Mouse (Mus musculus) mature B cell (primary cell): ENCODE results near the gene Tenm2.

Experiments
- in situ Hi-C: fragments of 300-500 bp; cut with MboI; formaldehyde crosslinking; loops from 2 replicates; pipeline ENCODE4 v1.14.3; 2019

Gene Tenm2

DNA sequence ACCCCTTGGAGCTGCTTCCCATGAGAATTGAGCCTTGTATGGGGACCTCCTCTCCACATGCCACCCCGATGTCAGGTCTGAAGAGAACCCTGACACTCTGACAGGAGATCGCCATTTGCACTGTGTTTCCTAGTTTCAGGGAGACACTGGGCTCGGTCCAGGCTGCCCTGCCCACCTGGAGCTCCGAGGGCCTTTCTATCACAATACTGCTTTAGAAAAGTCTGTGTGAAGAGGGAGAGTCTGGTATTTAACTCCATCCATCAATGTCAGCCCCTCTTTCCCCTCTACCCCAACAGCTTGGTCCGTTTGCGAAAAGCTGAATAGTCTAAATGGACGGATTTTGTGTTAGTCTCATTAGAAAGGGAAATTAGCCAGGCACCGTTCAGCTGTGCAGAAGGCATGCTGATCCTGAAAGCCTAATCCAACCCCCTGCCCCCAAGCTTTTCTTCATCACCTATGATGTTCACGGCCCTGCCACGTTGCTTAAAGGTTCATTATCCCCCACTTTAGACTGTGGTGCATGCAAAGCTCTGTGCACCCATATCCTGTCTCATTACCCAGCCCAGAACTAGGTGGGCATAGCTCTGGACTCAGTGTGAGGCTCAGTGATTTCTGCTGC, 538.6 kb downstream of the Tenm2 start:
- in situ Hi-C loops, result no loop called here

DNA sequence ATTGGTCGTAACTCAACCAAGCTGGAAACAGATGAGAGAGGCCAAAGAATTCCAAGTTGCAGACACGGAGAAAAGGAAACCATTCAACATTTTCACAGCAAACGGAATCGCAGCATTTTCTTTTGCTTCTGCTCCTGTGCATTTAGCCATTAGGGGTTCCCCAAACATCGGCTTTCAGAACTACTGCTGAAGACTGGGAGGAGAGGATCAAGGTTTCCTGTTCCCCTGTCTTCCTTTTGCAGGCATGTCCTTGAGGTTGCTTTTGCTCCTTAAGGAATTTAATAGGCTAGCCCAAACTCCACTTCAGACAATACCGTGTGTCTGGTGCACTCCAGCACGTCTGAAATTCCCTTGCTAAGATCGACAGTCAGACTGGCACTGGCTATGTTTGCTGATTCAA, 541.0 kb downstream of the Tenm2 start:
- in situ Hi-C loops, result no loop called here

DNA sequence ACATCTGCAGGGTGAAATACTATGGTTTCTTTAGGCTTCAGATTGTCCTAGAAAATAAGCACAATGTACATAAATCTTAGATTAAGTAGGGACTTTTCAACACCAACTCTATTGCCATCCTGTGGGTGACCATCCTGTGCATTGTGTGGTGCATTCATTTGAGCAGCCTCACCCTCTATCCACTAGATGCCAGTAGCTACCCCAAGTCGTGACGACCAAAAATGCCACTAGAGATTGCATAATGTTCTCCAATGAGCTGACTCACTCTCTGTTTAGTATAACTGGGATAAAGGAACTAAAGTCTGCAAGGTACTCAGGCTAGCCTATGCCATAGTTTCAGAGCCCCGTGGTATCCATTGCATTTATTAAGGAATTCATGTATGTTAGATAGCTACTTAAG, 543.1 kb downstream of the Tenm2 start:
- in situ Hi-C loops, result no loop called here

DNA sequence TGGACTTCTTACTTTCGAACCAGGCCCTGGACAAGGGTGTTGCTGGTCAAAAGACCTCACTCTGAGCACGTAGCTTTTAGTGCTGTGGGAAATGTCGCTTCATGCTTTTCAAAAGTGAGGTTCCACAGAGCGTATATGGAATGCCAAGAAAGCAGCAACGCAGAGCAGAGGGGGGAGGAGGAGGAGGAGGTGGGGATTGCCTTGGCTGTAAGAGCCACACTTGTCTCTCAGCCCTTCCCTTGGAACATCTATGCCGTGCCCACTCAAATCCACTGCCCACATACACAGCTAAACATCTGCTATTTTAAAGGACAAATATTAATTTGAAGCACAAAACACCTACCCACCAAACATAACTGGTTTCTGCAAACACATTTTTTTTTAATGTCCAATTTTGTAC, 544.9 kb downstream of the Tenm2 start:
- in situ Hi-C loops, result no loop called here

DNA sequence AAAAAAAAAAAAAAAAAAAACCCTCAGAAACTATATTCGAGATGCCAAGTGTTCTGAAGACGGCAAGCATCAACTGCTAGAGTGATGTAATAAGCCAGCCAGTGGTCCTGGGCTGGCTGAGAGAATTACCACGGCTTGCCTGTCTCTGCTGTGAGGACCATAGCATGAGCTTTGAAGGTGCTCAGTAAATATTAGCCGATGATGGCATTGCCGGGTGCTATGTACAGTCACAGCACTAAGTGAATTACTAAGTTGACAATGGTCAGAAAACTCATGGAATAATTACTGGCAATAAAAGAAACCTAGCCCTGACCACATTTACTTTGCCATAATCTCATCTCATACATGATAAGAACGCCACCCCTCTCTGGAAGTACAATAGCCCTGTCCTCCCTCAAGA, 549.5 kb downstream of the Tenm2 start:
- in situ Hi-C loops, result no loop called here

DNA sequence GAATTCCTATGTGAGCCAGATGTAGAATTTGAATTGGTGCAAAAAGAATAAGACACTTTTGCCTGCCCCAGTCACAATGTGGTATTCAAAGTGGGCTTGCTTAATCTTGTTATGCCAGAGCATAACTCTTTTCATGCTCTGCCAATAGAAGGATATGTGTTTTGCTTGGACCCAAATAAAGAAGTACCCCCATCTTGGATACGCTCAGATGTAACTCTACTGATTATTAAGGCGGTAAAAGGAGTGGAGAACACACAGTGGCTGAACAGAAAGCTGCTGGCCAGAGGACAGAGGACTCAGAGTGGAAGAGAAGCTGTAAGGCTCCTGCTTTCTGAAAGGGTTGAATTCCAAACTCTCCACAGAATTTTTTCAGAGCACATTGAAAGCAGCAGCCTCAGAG, 556.4 kb downstream of the Tenm2 start:
- in situ Hi-C loops, result no loop called here

DNA sequence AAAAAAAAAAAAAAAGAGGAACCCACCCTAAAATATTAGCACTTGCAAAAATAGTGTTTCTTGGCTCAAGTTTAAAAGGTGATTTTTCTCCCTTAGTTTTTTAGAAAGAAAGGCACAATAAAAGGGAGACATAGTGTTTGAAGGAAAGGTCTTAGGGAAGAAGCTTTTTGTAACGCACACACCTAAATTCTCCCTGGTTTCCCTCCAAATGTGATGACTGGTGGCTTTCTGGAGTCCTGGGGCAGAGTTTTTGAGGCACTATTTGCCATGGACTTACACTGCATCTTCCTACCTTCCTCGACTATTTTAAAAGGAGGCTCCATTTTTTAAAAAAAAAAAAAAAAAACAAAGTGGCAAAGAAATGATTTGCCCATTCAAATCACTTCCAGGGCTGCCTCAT, 557.2 kb downstream of the Tenm2 start:
- in situ Hi-C loops, result no loop called here

DNA sequence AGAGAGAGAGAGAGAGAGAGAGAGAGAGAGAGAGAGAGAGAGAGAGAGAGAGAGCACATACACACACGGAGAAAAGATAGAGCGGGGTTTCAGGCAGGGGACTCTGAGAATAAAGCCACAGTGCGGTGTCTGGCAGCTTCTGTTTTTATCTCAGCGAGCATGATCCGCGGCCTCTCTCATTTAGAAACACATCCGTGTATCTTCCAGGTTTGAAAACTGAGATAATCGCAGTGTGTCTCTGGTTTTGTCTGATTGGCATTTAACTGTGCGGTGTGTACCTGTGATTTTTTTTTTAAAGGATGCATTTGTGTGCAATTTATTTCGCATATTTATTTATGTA, 557.7 kb downstream of the Tenm2 start:
- in situ Hi-C loops, result no loop called here

DNA sequence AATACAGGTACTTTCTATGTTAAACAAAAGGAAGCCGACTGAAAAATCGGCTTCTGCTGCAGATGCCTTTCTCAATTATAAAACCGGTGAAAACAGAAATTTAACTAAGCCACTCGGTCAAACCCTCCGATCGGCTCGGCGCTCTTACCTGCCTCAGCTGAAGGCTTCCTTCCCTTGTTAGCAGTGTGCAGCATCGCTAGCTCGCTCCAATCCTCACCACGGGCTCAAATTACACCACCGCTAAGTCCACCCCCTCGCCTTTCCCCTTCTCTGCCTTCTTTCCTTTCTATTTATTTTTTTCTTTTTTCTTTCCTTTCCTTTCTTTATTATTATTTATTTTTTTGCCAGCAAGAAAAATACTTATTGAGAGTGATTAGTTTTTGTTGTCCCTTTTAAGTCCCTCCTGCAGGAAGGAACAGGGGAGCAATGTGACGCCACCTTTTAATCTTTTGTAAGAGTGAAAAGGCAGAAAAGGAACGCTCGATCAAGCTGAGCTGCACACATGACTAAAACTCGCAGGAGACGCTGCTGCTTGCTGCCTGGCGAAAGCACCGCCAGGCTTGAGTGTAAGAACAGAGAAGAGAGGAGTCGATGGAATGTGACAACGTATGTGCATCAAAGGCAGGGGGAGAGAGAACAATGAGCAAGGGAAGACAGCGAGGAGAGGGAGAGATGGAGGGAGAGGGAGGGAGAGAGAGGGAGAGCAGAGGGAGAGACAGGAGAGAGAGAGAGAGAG, 558.3 kb downstream of the Tenm2 start:
- in situ Hi-C loops, result no loop called here

DNA sequence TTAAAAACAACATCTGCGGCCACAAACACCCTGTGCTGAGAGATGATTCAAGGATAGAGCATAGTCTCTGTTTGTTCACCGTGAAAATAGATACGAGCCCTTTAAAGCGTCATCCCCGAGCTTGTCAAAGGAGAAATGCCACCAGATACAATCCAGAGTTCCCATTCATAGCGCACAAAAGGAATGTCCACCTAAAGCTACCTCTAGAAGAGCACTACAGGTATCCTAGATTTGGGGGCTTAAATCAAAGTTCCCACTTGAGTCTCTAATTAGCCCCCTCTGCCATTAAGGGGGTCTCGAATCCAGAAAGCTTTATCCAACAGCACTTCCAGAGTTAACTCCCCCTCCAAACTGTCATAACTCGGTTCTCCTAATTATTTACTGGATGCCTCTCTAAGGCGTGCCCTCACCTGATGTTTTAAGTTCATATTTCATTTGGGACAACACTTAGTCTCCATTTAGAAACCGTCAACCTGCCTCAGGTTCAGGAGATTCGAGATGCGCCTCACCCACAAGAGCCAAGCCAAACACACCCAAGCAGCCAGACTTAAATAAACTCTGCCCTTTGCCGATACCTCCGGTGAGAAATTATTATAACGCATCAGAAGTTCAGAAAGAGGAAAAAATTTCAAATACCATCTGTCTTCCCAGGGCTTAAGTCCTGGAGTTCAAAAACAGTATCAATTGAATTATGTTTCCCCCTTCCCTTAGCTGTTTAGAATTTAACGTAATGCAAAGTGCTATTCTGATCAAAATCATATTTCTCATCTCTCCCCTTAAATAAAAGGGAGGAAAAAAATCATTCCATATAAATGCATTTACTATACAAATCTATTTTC, 559.1 kb downstream of the Tenm2 start:
- in situ Hi-C loops, result no loop called here

DNA sequence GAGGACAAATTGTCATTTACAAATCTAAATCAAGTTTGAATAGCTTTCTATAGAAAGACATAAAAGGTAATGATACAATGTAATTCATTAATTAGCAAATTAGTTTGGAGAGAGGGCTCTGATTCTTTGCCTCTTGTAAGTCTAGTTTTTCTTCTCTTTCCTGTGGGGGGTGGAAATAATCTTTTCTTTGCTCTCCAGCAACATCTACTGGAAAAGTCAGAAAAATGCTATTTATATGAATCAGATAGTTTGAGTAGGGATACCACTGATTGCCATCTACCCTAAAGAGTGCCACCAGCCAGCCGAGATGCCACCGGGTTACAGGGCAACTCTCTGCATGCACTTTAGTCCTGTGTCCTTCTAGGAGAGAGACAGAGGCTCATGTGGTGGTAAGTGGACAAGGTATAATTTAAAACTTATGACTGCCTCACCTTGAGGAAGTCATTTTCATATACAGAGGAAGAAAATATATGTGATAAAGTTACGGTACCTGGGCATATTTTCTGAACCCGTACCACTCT, 560.8 kb downstream of the Tenm2 start:
- in situ Hi-C loops, result no loop called here

DNA sequence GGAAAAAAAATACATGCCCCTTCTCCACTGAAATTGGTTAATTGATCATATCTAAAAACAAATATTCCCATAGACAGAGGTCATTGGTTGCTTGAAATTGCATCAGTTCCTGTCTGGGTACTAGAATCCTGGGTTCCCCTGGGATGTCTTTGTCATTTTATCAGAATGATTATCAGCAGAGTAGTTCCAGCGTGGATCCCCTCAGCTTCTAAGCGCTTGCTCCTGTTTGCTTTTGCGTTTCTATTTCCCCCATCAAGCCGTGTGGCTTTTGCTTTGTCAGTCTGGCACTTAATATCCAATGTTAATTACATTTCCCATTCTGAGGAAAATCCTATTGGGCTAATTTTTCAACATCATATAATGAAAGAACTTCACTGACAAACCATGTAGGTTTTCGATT, 561.6 kb downstream of the Tenm2 start:
- in situ Hi-C loops, result no loop called here

DNA sequence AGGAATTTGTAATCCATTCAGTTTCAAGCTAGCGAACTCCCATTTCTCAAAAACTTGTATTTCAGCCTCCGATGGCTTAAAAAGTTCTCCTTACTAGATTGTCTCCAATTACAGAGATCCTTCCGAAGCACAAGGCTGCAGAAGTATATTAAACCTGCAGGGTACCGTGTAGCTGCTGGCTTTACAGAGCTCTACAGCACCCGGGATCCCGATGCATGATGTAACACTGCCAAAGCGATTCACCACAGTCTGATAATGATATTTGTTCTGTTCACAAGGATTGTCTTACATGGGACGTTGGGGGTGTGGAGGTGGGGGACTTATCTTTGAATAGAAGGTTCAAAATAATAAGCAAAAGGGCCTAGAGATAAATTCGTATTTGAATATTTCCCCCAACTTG, 564.6 kb downstream of the Tenm2 start:
- in situ Hi-C loops, result no loop called here

DNA sequence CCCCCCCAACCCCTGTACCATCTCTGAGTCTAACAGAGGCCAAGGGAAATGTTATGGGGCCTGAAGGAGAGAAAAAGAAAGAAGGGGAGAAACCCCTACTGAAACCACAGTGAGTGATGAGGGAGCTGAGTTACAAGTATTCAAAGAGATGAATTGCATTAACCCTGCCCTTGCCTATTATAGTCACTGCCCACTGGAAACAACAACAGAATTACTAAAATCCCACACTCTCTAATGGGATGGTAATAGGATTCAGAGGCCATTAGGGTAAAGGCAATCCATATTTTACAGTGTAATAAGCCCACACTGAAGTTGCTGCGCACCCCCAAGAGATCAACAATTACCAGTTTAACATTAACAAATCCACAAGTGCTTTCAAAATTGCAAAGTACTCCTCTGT, 571.7 kb downstream of the Tenm2 start:
- in situ Hi-C loops, result no loop called here

DNA sequence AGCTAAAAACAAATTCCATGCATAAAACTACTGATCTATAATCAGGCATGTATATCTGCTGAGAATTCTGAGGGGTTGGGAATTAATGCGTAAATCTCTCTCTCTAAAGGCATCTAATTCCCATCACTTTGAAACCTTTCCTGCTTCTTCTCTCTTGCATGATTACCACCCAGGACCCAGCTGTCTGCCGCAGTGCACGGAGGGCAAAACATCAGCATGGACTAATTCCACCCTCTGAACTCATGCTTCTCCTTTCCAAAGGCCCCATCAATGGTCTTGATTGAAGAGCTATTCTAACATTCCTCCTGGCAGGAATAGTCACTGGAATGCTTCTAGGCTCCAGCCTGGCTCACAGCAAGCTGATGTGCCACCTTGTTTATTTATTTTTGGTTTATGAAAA, 572.2 kb downstream of the Tenm2 start:
- in situ Hi-C loops, result no loop called here

DNA sequence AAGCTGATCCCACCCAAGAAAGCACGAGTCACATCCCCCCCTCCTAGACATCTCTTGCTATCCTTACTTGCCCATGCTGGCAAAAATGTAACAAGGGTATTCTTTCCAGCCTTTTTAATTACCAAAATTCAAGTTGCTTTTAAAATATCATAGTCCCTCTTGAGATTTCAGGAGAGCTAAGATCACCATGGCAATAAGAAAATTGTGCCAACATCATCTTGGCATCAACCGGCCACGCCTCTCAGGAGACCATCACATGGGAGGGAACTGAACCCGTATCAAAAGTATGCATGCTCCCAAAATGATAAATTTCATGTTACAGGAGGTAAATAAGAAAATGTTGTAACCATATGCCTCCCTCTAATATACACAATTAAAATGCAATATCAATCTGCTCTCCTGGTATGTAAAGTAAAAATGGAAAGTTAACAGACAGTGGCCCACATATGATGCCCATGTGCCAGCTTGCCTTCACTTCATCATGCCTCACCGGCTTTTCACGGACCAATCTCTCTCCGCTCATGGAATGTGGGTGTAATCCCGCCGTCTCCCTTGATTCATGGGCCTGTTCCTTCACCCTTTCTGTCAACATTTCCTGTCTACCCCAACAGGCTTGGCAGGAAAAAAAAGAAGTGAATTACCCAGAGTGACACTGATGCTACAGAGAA, 582.0 kb downstream of the Tenm2 start:
- in situ Hi-C loops, result no loop called here

DNA sequence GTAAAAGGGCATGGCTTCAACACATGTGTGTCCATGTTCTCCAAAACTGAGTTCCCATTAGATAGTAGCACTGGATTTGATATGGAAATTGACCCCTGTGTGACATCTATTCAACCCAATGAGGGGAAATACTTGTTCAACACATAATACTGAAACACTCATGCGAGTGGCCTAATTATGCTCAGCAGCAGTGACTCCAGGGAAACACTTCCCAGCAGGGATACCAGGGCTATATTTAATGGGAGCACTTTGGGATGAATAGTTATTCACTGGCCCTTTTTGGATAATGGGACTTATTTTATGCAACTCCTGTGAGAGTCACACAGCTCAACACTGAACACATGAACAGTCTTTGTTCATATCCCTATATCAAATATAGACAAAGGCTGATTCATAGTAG, 588.6 kb downstream of the Tenm2 start:
- in situ Hi-C loops, result no loop called here

DNA sequence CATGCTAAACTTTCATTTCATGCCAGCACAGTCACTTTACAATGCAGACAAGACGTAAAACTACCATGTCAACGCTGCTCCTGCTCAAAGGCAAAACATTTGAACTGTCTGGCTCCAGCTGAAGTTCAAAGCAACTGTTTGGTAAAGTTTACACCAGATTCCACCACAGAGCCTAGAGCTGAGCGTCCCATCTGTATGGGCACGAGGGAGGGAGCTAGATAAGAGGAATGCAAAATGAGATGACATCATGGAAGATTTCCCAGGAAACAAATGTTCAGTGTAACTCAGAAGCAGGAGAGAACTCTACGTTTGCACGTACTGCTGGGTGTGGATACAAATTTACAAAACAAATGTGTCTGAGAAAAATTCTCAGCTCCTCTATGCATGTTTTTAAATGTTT, 600.7 kb downstream of the Tenm2 start:
- in situ Hi-C loops, result no loop called here

DNA sequence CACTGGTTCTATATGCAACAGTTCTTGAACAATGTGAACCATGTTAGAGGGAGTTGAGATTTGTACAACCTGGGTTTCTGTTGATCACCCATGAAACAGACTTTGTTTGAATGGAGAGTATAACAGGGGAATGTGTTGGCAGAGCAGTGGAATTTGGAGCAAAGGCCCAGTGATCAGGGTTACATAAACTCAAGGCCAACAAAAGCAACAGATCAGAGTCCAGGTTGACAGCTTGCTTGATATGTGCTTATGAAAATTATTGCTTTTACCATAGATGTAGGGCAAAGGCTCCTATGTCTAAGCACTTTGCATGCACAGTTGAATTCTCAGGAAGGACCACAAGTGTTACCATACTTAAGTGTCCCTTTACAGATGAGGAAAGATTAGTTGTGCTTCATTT, 603.6 kb downstream of the Tenm2 start:
- in situ Hi-C loops, result no loop called here

DNA sequence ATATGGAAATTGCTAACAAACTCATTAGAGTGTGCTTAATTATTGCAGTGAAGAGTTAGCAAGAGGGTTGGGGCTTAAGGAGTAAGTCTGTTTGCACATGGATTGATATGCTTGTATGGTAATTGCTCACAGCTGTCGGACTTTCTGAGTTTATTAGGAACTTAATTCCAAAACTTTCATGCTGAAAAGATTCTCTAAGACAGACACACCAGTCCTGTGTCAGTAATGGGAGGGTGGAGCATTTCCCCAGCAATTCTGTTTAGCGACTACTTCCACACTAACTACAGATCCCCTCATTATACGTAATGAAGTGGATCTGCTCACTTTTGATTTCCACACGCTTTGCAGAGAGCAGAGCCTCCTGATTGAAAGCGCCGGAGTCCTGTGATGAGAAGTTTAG, 622.0 kb downstream of the Tenm2 start:
- in situ Hi-C loops, result no loop called here

DNA sequence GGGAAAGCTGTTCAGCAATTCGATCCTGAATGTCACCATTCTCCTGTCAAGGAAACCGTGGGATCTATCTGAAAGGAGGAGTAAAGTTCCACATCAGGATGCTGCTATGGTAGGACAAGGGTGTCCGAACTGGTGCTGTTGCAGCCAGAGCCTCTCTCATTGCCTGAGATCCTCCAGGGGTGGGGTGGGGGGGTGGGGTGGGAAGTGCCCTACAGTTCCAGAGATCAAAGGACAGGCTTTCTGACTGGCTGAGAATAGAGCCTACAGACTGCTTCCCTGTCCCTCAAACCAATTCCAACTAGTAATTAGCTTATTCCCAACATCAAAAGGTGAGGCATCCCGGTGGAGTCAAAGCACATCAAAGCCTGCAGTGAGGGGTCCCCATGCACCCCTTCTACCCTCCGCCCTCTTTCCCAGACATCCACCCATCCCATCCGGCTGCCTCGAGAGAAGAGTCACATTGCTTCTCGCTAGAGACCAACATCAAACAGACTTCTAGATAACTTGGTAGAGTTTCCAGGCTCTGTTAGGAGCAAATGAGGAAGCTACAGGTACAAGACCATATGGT, 630.9 kb downstream of the Tenm2 start:
- in situ Hi-C loops, result no loop called here

DNA sequence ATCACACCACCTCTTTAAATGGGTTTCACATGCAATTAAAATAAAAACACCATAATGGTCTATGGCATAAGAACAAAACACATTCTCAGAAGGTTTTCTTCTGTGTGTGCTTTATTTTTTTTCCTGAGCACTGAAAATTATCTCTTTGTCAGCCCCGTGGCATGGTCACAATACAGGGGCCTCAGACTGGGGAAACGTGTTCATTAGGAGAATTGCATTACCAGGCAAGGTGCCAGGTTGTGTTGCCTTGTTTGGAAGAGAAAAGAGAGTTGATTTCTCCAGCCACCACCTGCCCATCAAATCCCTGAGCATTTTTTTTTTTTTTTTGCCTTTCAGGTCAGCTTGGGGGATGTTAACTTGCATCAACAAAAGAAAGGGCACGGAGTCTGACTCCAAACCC, 631.5 kb downstream of the Tenm2 start:
- in situ Hi-C loops, result no loop called here
